ENCODE assay signal across 13 mouse cellular contexts in genomic region chr15:100590436-100590835, GRCm38 (mm10).
"Had no signal": no experiment of that assay in that cellular context is flagged by ENCODE, and none has a peak within 500 bp of the region (broad histone marks: within the 10 kb centered on the region; RNA-seq: fewer than 3 reads in every experiment).

No protein-coding gene starts in this region.

- H3K9ac ChIP-seq: kidney, embryonic 15.5 days; liver, embryonic 14.5 days; liver, postnatal 0 days; midbrain, embryonic 13.5 days had no signal

- H3K9me3 ChIP-seq: kidney, embryonic 15.5 days; megakaryocyte, embryonic 14.5 days; midbrain, embryonic 10.5 days; midbrain, embryonic 13.5 days had no signal

- H3K27ac ChIP-seq: kidney, embryonic 15.5 days; left cerebral cortex, adult 2 months; liver, embryonic 14.5 days; midbrain, embryonic 10.5 days; midbrain, embryonic 13.5 days had no signal

- ATAC-seq: intestine, postnatal 0 days; liver, postnatal 0 days; midbrain, embryonic 13.5 days had no signal

- H3K4me3 ChIP-seq: kidney, embryonic 15.5 days; left cerebral cortex, adult 2 months; megakaryocyte, embryonic 14.5 days; midbrain, embryonic 10.5 days; midbrain, embryonic 13.5 days had no signal

- DNase-seq: kidney, adult 8-10 months; kidney, postnatal 25 days; layer of hippocampus, postnatal 36 days; liver, postnatal 0 days; thymus, adult 18-20 months; thymus, postnatal 36 days had no signal

- H3K4me2 ChIP-seq: kidney, embryonic 15.5 days; midbrain, embryonic 13.5 days had no signal

- H3K4me1 ChIP-seq: kidney, embryonic 15.5 days; midbrain, embryonic 13.5 days had no signal

- H3K27me3 ChIP-seq: kidney, embryonic 15.5 days; midbrain, embryonic 13.5 days had no signal
